Mouse (Mus musculus) lung, postnatal 0 days (tissue): ENCODE results near the gene Phgdh.

ENCODE experiments used
- CTCF ChIP-seq: IDR thresholded peaks from 2 replicates; pipeline ENCODE4 v1.5.1; 2016; ENCODE audit warnings: antibody characterized with exemption, mild to moderate bottlenecking
- EP300 ChIP-seq: IDR thresholded peaks from 2 replicates; pipeline ENCODE4 v1.6.1; 2016; ENCODE audit warnings: antibody characterized with exemption, mild to moderate bottlenecking, control low read depth

GRCm38 (mm10) chr3:98317143-98317542 is 22.6 kb downstream of the Phgdh start:
- no peak for TF ChIP-seq CTCF
- no peak for TF ChIP-seq EP300
